Comparison of ENCODE assay signal across 19 mouse cellular contexts in the genomic region with DNA sequence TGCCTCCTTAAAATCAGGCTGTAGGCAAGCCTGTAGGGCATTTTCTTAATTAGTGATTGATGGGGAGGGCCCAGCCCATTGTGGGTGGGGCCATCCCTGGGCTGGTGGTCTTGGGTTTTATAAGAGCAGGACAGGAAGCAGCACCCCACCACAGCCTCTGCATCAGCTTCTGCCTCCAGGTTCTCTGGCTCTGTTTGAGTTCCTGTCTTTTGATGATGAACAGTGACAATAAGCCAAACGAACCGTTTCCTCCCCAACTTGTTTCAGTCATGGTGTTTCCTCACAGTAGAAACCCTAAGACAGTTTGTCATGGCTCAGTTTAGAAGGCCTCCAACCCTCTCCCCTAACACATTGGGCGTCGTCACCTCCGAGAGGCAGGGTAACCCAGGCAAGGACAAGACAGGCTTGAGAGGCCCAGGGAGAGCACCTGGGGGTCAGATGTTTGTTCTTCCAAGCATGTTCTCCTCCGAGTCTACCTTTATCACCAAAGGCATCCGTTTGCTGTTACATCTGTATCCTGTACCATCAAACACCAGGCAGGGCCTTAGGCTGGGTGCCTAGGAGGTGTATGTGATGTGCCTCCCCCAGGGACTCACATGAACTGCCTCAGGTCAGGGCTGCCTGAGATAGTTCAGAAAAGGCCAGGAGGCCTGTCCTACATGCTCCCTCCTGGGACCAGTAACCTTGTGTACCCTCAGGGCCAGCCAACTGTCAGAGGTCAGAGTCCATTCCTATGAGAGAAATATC. TPM values are rescaled to one million over a fixed set of nuclear protein-coding genes. Genes with fewer than 3 reads are reported as not detected.
DNase-seq lines count a peak whose midpoint lies in the region; ATAC-seq and TF ChIP-seq lines count a peak whose summit lies in the region.
"Had no signal": no experiment of that assay in that cellular context is flagged by ENCODE, and none has a peak within 500 bp of the region (broad histone marks: within the 10 kb centered on the region; RNA-seq: fewer than 3 reads in every experiment).

No protein-coding gene starts in this region.

- H3K4me2 ChIP-seq in kidney, embryonic 14.5 days (replicated peaks; ENCODE audit: low read depth, low read length) = no peak overlapping the region
- H3K4me2 ChIP-seq in intestine, embryonic 16.5 days (ENCODE audit: low read depth, low read length) = no peak overlapping the region
- no peak overlapping the region for H3K4me2 ChIP-seq in forebrain, postnatal 0 days (ENCODE audit: low read depth)

- DNase-seq in kidney, postnatal 25 days = peak; percentile 39 to 70
- DNase-seq in CD8-positive naive resting alpha-beta T cell, adult 2 months (ENCODE audit: low read depth in 2 of 2, low spot score in 2 of 2) = peak; percentile 34 to 35
- DNase-seq in thymus, postnatal 0 days (ENCODE audit: low spot score) = peak; percentile 77
- DNase-seq in cerebellum, postnatal 36 days = no peak
- no peak for DNase-seq in lung, postnatal 36 days
- no peak for DNase-seq in forebrain, postnatal 0 days
- DNase-seq: adrenal gland, postnatal 10 days; cerebellum, postnatal 14 days; heart, adult 2 months; heart, postnatal 36 days; lung, adult 18-20 months; right cerebral cortex, postnatal 4 days had no signal

- peaks cover 4% of the 10 kb centered on the region; the same call in 1 of the 2 replicates for H3K4me1 ChIP-seq in kidney, embryonic 14.5 days (ENCODE audit: control insufficient read depth, insufficient read depth, low read length)
- H3K4me1 ChIP-seq in intestine, embryonic 16.5 days (ENCODE audit: control insufficient read depth, insufficient read depth, low read length) = peaks cover 4% of the 10 kb centered on the region
- no peaks in the 10 kb centered on the region for H3K4me1 ChIP-seq in forebrain, postnatal 0 days (ENCODE audit: insufficient read depth)

- no peak overlapping the region for H3K4me3 ChIP-seq in kidney, embryonic 14.5 days (ENCODE audit: low read length)
- no peak overlapping the region for H3K4me3 ChIP-seq in intestine, embryonic 16.5 days (ENCODE audit: low read length)
- no peak overlapping the region for H3K4me3 ChIP-seq in forebrain, postnatal 0 days (ENCODE audit: low read depth, low read length)
- H3K4me3 ChIP-seq: heart, adult 2 months; myocyte had no signal

- H3K9me3 ChIP-seq in kidney, embryonic 14.5 days (ENCODE audit: control insufficient read depth, low read length) = no peaks in the 10 kb centered on the region
- no peaks in the 10 kb centered on the region for H3K9me3 ChIP-seq in intestine, embryonic 16.5 days (ENCODE audit: control insufficient read depth, low read length)
- no peaks in the 10 kb centered on the region for H3K9me3 ChIP-seq in forebrain, postnatal 0 days (ENCODE audit: low read length)

- no peak for TF ChIP-seq CTCF in forebrain, postnatal 0 days (IDR thresholded peaks at IDR 0.05; ENCODE audit: low read depth)

- WGBS in kidney, embryonic 14.5 days = 58% methylated on average over 7 of the region's 7 CpGs
- WGBS in intestine, embryonic 16.5 days = 59% methylated on average over 7 of the region's 7 CpGs
- WGBS in forebrain, postnatal 0 days = 86% methylated on average over 7 of the region's 7 CpGs

- no peak overlapping the region for H3K27ac ChIP-seq in kidney, embryonic 14.5 days (ENCODE audit: low read depth, low read length)
- H3K27ac ChIP-seq in intestine, embryonic 16.5 days (ENCODE audit: low read length) = no peak overlapping the region
- H3K27ac ChIP-seq in forebrain, postnatal 0 days (ENCODE audit: low read depth, low read length) = no peak overlapping the region
- H3K27ac ChIP-seq: heart, adult 2 months; kidney, postnatal 0 days had no signal

- ATAC-seq in kidney, embryonic 14.5 days (ENCODE audit: low FRiP score, low TSS enrichment) = no peak
- peak; percentile 44; the same call in 1 of the 2 replicates for ATAC-seq in intestine, embryonic 16.5 days
- no peak for ATAC-seq in forebrain, postnatal 0 days
- ATAC-seq: Patski had no signal

- H3K36me3 ChIP-seq in kidney, embryonic 14.5 days (ENCODE audit: control insufficient read depth, insufficient read depth, low read length) = no peaks in the 10 kb centered on the region
- H3K36me3 ChIP-seq in intestine, embryonic 16.5 days (ENCODE audit: control insufficient read depth, insufficient read depth, low read length) = no peaks in the 10 kb centered on the region
- peaks cover 10% of the 10 kb centered on the region; the same call in 1 of the 2 replicates for H3K36me3 ChIP-seq in forebrain, postnatal 0 days (ENCODE audit: insufficient read depth)

- no peak overlapping the region for H3K9ac ChIP-seq in kidney, embryonic 14.5 days (ENCODE audit: low read depth, low read length)
- H3K9ac ChIP-seq in intestine, embryonic 16.5 days (ENCODE audit: low read depth, low read length) = no peak overlapping the region
- H3K9ac ChIP-seq in forebrain, postnatal 0 days = no peak overlapping the region

- H3K27me3 ChIP-seq in kidney, embryonic 14.5 days (ENCODE audit: control insufficient read depth, insufficient read depth, low read length) = no peaks in the 10 kb centered on the region
- no peaks in the 10 kb centered on the region for H3K27me3 ChIP-seq in intestine, embryonic 16.5 days (replicated peaks; ENCODE audit: control insufficient read depth, insufficient read depth, low read length)
- no peaks in the 10 kb centered on the region for H3K27me3 ChIP-seq in forebrain, postnatal 0 days (ENCODE audit: insufficient read depth, low read length)
- H3K27me3 ChIP-seq: CH12.LX, Patski had no signal

RNA-seq across cellular contexts. Expression of a gene that starts 6.1 kb away (rescaled TPM):
- polyA plus RNA-seq in kidney, embryonic 14.5 days (2014; fragmentation: Nextera tagmentation; extraction: Ambion mirVana) = 47.3 and 52.4 TPM in 2 replicates
- polyA plus RNA-seq in intestine, embryonic 16.5 days (2015; fragmentation: Nextera tagmentation; extraction: Ambion mirVana) = 54.8 and 57.5 TPM in 2 replicates
- polyA plus RNA-seq in thymus, postnatal 0 days (2015; fragmentation: Nextera tagmentation; extraction: Ambion mirVana) = 55.9 and 61.0 TPM in 2 replicates
- 36.1 and 37.1 TPM in 2 replicates for total RNA-seq in forebrain, postnatal 0 days (2014; rRNA removed)
- 54.5 and 59.5 TPM in 2 replicates for polyA plus RNA-seq in forebrain, postnatal 0 days (2015; fragmentation: Nextera tagmentation; extraction: Ambion mirVana)

RNA-seq across cellular contexts. Expression of a gene that starts 13.5 kb away (rescaled TPM):
- polyA plus RNA-seq in kidney, embryonic 14.5 days (2014; fragmentation: Nextera tagmentation; extraction: Ambion mirVana) = 19.1 and 24.9 TPM in 2 replicates
- 26.1 and 28.5 TPM in 2 replicates for polyA plus RNA-seq in intestine, embryonic 16.5 days (2015; fragmentation: Nextera tagmentation; extraction: Ambion mirVana)
- polyA plus RNA-seq in thymus, postnatal 0 days (2015; fragmentation: Nextera tagmentation; extraction: Ambion mirVana) = 26.5 and 28.8 TPM in 2 replicates
- total RNA-seq in forebrain, postnatal 0 days (2014; rRNA removed) = 11.7 and 19.6 TPM in 2 replicates
- 13.3 and 14.9 TPM in 2 replicates for polyA plus RNA-seq in forebrain, postnatal 0 days (2015; fragmentation: Nextera tagmentation; extraction: Ambion mirVana)

RNA-seq across cellular contexts. Expression of a gene that starts 31.9 kb away (rescaled TPM):
- 17.7 and 19.6 TPM in 2 replicates for polyA plus RNA-seq in kidney, embryonic 14.5 days (2014; fragmentation: Nextera tagmentation; extraction: Ambion mirVana)
- 7.2 and 11.1 TPM in 2 replicates for polyA plus RNA-seq in intestine, embryonic 16.5 days (2015; fragmentation: Nextera tagmentation; extraction: Ambion mirVana)
- 4.8 and 5.0 TPM in 2 replicates for polyA plus RNA-seq in thymus, postnatal 0 days (2015; fragmentation: Nextera tagmentation; extraction: Ambion mirVana)
- 30.8 and 32.8 TPM in 2 replicates for total RNA-seq in forebrain, postnatal 0 days (2014; rRNA removed)
- 37.4 and 43.7 TPM in 2 replicates for polyA plus RNA-seq in forebrain, postnatal 0 days (2015; fragmentation: Nextera tagmentation; extraction: Ambion mirVana)

RNA-seq across cellular contexts. Expression of a gene that starts 43.5 kb away (rescaled TPM):
- polyA plus RNA-seq in kidney, embryonic 14.5 days (2014; fragmentation: Nextera tagmentation; extraction: Ambion mirVana) = 154 and 177 TPM in 2 replicates
- polyA plus RNA-seq in intestine, embryonic 16.5 days (2015; fragmentation: Nextera tagmentation; extraction: Ambion mirVana) = 142 and 151 TPM in 2 replicates
- polyA plus RNA-seq in thymus, postnatal 0 days (2015; fragmentation: Nextera tagmentation; extraction: Ambion mirVana) = 118 and 143 TPM in 2 replicates
- 52.1 and 58.2 TPM in 2 replicates for total RNA-seq in forebrain, postnatal 0 days (2014; rRNA removed)
- polyA plus RNA-seq in forebrain, postnatal 0 days (2015; fragmentation: Nextera tagmentation; extraction: Ambion mirVana) = 116 and 120 TPM in 2 replicates

RNA-seq across cellular contexts. Expression of a gene that starts 57.3 kb away (rescaled TPM):
- polyA plus RNA-seq in kidney, embryonic 14.5 days (2014; fragmentation: Nextera tagmentation; extraction: Ambion mirVana) = 96.1 and 124 TPM in 2 replicates
- polyA plus RNA-seq in intestine, embryonic 16.5 days (2015; fragmentation: Nextera tagmentation; extraction: Ambion mirVana) = 34.7 and 35.4 TPM in 2 replicates
- 28.2 and 28.7 TPM in 2 replicates for polyA plus RNA-seq in thymus, postnatal 0 days (2015; fragmentation: Nextera tagmentation; extraction: Ambion mirVana)
- 12.9 and 14.4 TPM in 2 replicates for total RNA-seq in forebrain, postnatal 0 days (2014; rRNA removed)
- 10.6 and 12.6 TPM in 2 replicates for polyA plus RNA-seq in forebrain, postnatal 0 days (2015; fragmentation: Nextera tagmentation; extraction: Ambion mirVana)
- total RNA-seq: megakaryocyte-erythroid progenitor cell, adult 5-6 weeks had no signal

Comparison
In these comparisons a context has a peak if more than half of its experiments do, and no peak if none do; other contexts are left out.
1. DNase-seq: peak in kidney, postnatal 25 days (2 of 2), CD8-positive naive resting alpha-beta T cell, adult 2 months (2 of 2) and thymus, postnatal 0 days (single experiment); none in cerebellum, postnatal 36 days (0 of 2), lung, postnatal 36 days (single experiment) and forebrain, postnatal 0 days (single experiment).